Mouse (Mus musculus) intestine, embryonic 14.5 days (tissue): ENCODE measurements at regions not wholly inside any gene's neighbourhood (a gene's known extent, or its start where the extent isn't known, plus 50 kb on each side); places are given as distances from the start of the nearest gene placed in this dataset.

Source experiments
- ATAC-seq: fragments of 200-750 bp; cut with Nextera tagmentation; replicated peaks from 2 replicates; pipeline ENCODE4 v1.8.0; 2017; ENCODE audit warnings: low read depth, moderate number of reproducible peaks, moderate TSS enrichment, moderate library complexity; ENCODE audit not compliant: low FRiP score, low TSS enrichment
- DNase-seq: peaks from one replicate; pipeline ENCODE4 v3.0.0-alpha.2; 2018; ENCODE audit warnings: low spot score
- H3K27ac ChIP-seq: fragments of 300-500 bp; sonication (generic); 2 replicates; pipeline ENCODE4 v1.5.1; 2014; ENCODE audit warnings: low read depth, mild to moderate bottlenecking, control low read depth
- H3K27me3 ChIP-seq: fragments of 300-500 bp; sonication (generic); replicated peaks from 2 replicates; pipeline ENCODE4 v1.6.1; 2014; ENCODE audit warnings: low read length, control low read depth; ENCODE audit not compliant: control insufficient read depth, insufficient read depth
- H3K36me3 ChIP-seq: fragments of 300-500 bp; sonication (generic); 2 replicates; pipeline ENCODE4 v1.6.1; 2014; ENCODE audit warnings: low read length, control low read depth; ENCODE audit not compliant: control insufficient read depth, insufficient read depth
- H3K4me1 ChIP-seq: fragments of 300-500 bp; sonication (generic); replicated peaks from 2 replicates; pipeline ENCODE4 v1.6.1; 2014; ENCODE audit warnings: low read length, control low read depth, mixed read lengths; ENCODE audit not compliant: control insufficient read depth, insufficient read depth
- H3K4me2 ChIP-seq: fragments of 300-500 bp; sonication (generic); 2 replicates; pipeline ENCODE4 v1.6.1; 2014; ENCODE audit warnings: low read length
- H3K4me3 ChIP-seq: fragments of 300-500 bp; sonication (generic); 2 replicates; pipeline ENCODE4 v1.5.1; 2014; ENCODE audit warnings: low read depth, low read length, control low read depth, mixed read lengths
- H3K9ac ChIP-seq: fragments of 300-500 bp; sonication (generic); 2 replicates; pipeline ENCODE4 v1.6.1; 2014; ENCODE audit warnings: mild to moderate bottlenecking, low read length
- H3K9me3 ChIP-seq: fragments of 300-500 bp; sonication (generic); 2 replicates; pipeline ENCODE4 v1.6.1; 2016; ENCODE audit warnings: low read length, control low read depth; ENCODE audit not compliant: control insufficient read depth
- WGBS: fragments of 180-500 bp; shearing (Covaris S2); extraction: QIAGEN DNeasy Blood & Tissue Kit; methylation state at CpG from one replicate; pipeline ENCODE4 v1.1.7; 2014; 5-methylcytosine and 5-hydroxymethylcytosine counted together

GRCm38 (mm10) chr8:10931266-10931665 is 77.0 kb downstream of the Irs2 start:
- H3K27ac ChIP-seq: no peak overlapping the region
- H3K4me3 ChIP-seq: no peak overlapping the region
- DNase-seq (no peak), ATAC-seq (no peak)
- H3K4me2 ChIP-seq: no peak overlapping the region
- no peak overlapping the region for H3K9ac ChIP-seq
- no peaks in the 10 kb centered on the region for H3K9me3 ChIP-seq
- H3K27me3 ChIP-seq: no peaks in the 10 kb centered on the region
- 83% methylated on average over 4 of the region's 4 CpGs for WGBS
- H3K4me1 ChIP-seq: peaks cover 27% of the 10 kb centered on the region
- H3K36me3 ChIP-seq: no peaks in the 10 kb centered on the region

- H3K4me1 ChIP-seq: peaks cover 44% of the 10 kb centered on the region
Observed at GRCm38 (mm10) chr8:10928836-10929235, 79.4 kb downstream of the Irs2 start.

GRCm38 (mm10) chr8:10928342-10928794 is 79.9 kb downstream of the Irs2 start:
- H3K27me3 ChIP-seq: no peaks in the 10 kb centered on the region
- ATAC-seq (no peak), DNase-seq (no peak)
- peaks cover 49% of the 10 kb centered on the region for H3K4me1 ChIP-seq
- no peaks in the 10 kb centered on the region for H3K9me3 ChIP-seq
- 41% methylated on average over 17 of the region's 17 CpGs for WGBS
- H3K4me2 ChIP-seq: no peak overlapping the region
- H3K27ac ChIP-seq: peak overlapping the region; percentile 74
- H3K9ac ChIP-seq: no peak overlapping the region
- H3K36me3 ChIP-seq: no peaks in the 10 kb centered on the region
- H3K4me3 ChIP-seq: no peak overlapping the region

More at GRCm38 (mm10) chr8:10928836-10929235, 79.4 kb downstream of the Irs2 start:
- WGBS: 71% methylated on average over 3 of the region's 3 CpGs
- Histone ChIP-seq H3K9me3 (no peaks in the 10 kb centered on the region), H3K9ac (no peak overlapping the region), H3K4me3 (no peak overlapping the region), H3K27me3 (no peaks in the 10 kb centered on the region), H3K36me3 (no peaks in the 10 kb centered on the region), H3K4me2 (no peak overlapping the region), H3K27ac (peak overlapping the region; percentile 74)
- DNase-seq: no peak
- no peak for ATAC-seq

- H3K9ac ChIP-seq: no peak overlapping the region
- no peak overlapping the region for H3K4me3 ChIP-seq
- H3K27me3 ChIP-seq: no peaks in the 10 kb centered on the region
- H3K27ac ChIP-seq: no peak overlapping the region
- no peak for DNase-seq
- peaks cover 60% of the 10 kb centered on the region for H3K4me1 ChIP-seq
- no peak overlapping the region for H3K4me2 ChIP-seq
- H3K9me3 ChIP-seq: no peaks in the 10 kb centered on the region
- no peak for ATAC-seq
- H3K36me3 ChIP-seq: no peaks in the 10 kb centered on the region
- 61% methylated on average over 3 of the region's 3 CpGs for WGBS
Observed at GRCm38 (mm10) chr8:10927187-10927586, 81.1 kb downstream of the Irs2 start.

GRCm38 (mm10) chr8:10926518-10926915 is 81.7 kb downstream of the Irs2 start:
- peak overlapping the region; percentile 96; the same call in 1 of the 2 replicates for H3K27ac ChIP-seq
- H3K9me3 ChIP-seq: no peaks in the 10 kb centered on the region
- no peaks in the 10 kb centered on the region for H3K27me3 ChIP-seq
- H3K4me2 ChIP-seq: no peak overlapping the region
- H3K4me3 ChIP-seq: no peak overlapping the region
- H3K36me3 ChIP-seq: no peaks in the 10 kb centered on the region
- no peak for DNase-seq
- no peak overlapping the region for H3K9ac ChIP-seq
- peaks cover 65% of the 10 kb centered on the region for H3K4me1 ChIP-seq
- ATAC-seq: no peak

GRCm38 (mm10) chr8:10925582-10926517 is 82.4 kb downstream of the Irs2 start:
- DNase-seq (peak; percentile 72), ATAC-seq (no peak)
- H3K4me2 ChIP-seq: no peak overlapping the region; the same call in 1 of the 2 replicates

GRCm38 (mm10) chr8:10924526-10925199 is 83.6 kb downstream of the Irs2 start:
- ATAC-seq (no peak; the same call in 1 of the 2 replicates), DNase-seq (peak; percentile 71)
- no peak overlapping the region for H3K4me3 ChIP-seq
- 5% methylated on average over 20 of the region's 20 CpGs for WGBS
- H3K27me3 ChIP-seq: no peaks in the 10 kb centered on the region
- H3K4me1 ChIP-seq: peaks cover 69% of the 10 kb centered on the region
- peak overlapping the region; percentile 96 for H3K27ac ChIP-seq
- peak overlapping the region; percentile 33 for H3K4me2 ChIP-seq
- no peaks in the 10 kb centered on the region for H3K36me3 ChIP-seq
- H3K9ac ChIP-seq: peak overlapping the region; percentile 34
- H3K9me3 ChIP-seq: no peaks in the 10 kb centered on the region

More at GRCm38 (mm10) chr8:10925582-10926517, 82.4 kb downstream of the Irs2 start:
- Histone ChIP-seq H3K9me3 (no peaks in the 10 kb centered on the region), H3K27me3 (no peaks in the 10 kb centered on the region), H3K9ac (peak overlapping the region; percentile 27), H3K27ac (peak overlapping the region; percentile 96), H3K36me3 (no peaks in the 10 kb centered on the region), H3K4me3 (no peak overlapping the region), H3K4me1 (peaks cover 69% of the 10 kb centered on the region)
- WGBS: 17% methylated on average over 18 of the region's 18 CpGs

- no peaks in the 10 kb centered on the region for H3K9me3 ChIP-seq
- H3K4me1 ChIP-seq: peaks cover 68% of the 10 kb centered on the region
- H3K27me3 ChIP-seq: no peaks in the 10 kb centered on the region
- H3K9ac ChIP-seq: no peak overlapping the region
- DNase-seq: no peak
- 25% methylated on average over 3 of the region's 3 CpGs for WGBS
- no peak overlapping the region for H3K4me3 ChIP-seq
- H3K36me3 ChIP-seq: no peaks in the 10 kb centered on the region
- peak overlapping the region; percentile 96 for H3K27ac ChIP-seq
- ATAC-seq: no peak
- H3K4me2 ChIP-seq: peak overlapping the region; percentile 33; the same call in 1 of the 2 replicates
Observed at GRCm38 (mm10) chr8:10924001-10924490, 84.2 kb downstream of the Irs2 start.
